Mouse (Mus musculus) liver, adult (tissue): ENCODE measurements around the gene Daam1.

ENCODE experiments used
- GATA4 ChIP-seq: IDR thresholded peaks from 2 replicates; pipeline ENCODE4 v1.6.1; 2014; ENCODE audit warnings: mild to moderate bottlenecking, low read length; ENCODE audit not compliant: insufficient replicate concordance

The Daam1 gene

GRCm38 (mm10) chr12:71874984-71875383 lies 44.1 kb downstream of the Daam1 start:
- TF ChIP-seq GATA4, result no peak

- TF ChIP-seq GATA4, result no peak; the same call in 1 of the 2 replicates
Measured at GRCm38 (mm10) chr12:71875761-71876489, 45.0 kb downstream of the Daam1 start.

- TF ChIP-seq GATA4, result no peak
Measured at GRCm38 (mm10) chr12:71880987-71881386, 50.1 kb downstream of the Daam1 start.

- no peak for TF ChIP-seq GATA4
Measured at GRCm38 (mm10) chr12:71881477-71881876, 50.6 kb downstream of the Daam1 start.

- no peak for TF ChIP-seq GATA4
Measured at GRCm38 (mm10) chr12:71883066-71883711, 52.3 kb downstream of the Daam1 start.

GRCm38 (mm10) chr12:71885170-71885574 lies 54.3 kb downstream of the Daam1 start:
- no peak; the same call in 1 of the 2 replicates for TF ChIP-seq GATA4

GRCm38 (mm10) chr12:71885717-71886116 lies 54.8 kb downstream of the Daam1 start:
- peak; percentile 89 for TF ChIP-seq GATA4

- no peak for TF ChIP-seq GATA4
Measured at GRCm38 (mm10) chr12:71886406-71886805, 55.5 kb downstream of the Daam1 start.

GRCm38 (mm10) chr12:71886941-71887340 lies 56.1 kb downstream of the Daam1 start:
- no peak for TF ChIP-seq GATA4

GRCm38 (mm10) chr12:71888370-71888769 lies 57.5 kb downstream of the Daam1 start:
- TF ChIP-seq GATA4, result no peak

- no peak for TF ChIP-seq GATA4
Measured at GRCm38 (mm10) chr12:71889266-71889665, 58.4 kb downstream of the Daam1 start.

GRCm38 (mm10) chr12:71890282-71890681 lies 59.4 kb downstream of the Daam1 start:
- no peak for TF ChIP-seq GATA4

GRCm38 (mm10) chr12:71891729-71892355 lies 61.0 kb downstream of the Daam1 start:
- no peak for TF ChIP-seq GATA4

- TF ChIP-seq GATA4, result no peak
Measured at GRCm38 (mm10) chr12:71892996-71893605, 62.2 kb downstream of the Daam1 start.

- TF ChIP-seq GATA4, result no peak
Measured at GRCm38 (mm10) chr12:71898231-71898630, 67.4 kb downstream of the Daam1 start.
